Mouse (Mus musculus): ENCODE measurements around the gene Ssr4.
"Not testable (repeated sequence)": the region's sequence is repeated elsewhere in the genome, so short reads cannot be mapped to it uniquely, and the experiment has no call there.

The Ssr4 gene

DNA sequence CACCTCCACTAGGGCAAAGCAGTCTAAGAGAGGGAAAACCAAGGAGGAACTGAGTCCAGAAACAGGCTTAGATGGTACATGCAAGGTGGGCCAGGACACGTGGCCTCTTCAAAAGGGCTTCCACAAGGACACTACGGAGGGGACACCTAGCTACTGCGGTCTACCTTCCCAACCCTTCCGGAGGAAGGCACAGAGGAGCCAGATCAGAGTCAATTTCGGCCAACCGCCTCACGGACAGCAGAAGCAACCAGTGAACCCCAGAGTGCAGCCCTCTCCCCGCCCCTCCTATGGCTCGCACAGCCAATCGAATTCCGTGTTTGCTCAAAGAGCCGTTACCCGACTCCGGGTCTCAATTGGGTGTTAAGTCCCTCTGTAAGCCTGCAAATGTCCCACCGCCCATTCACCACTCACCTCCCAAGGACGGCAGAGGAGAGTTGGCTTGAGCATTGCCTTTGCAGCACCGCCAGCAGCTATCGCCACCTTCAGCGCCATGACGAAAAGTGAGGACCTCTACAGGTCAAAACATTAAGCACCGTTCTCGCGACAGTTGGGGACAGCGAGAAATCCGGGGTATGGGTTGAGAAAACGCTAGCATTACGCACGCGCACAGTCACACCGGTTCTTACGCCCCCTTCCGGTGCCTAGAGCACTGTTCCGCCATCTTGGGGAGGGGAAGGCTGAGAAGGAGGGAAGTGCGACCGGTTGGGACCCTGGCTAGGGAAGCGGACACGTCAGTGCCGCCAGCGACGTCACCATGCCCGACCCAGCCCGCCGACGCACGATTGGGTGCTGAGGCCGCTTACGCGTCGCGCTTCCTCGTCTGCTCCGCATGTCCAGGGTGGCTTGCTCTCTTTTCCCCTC, at the start of gene Ssr4, which contains the start of gene Idh3g:
TSS of gene Ssr4 (plus strand) at position 665 of the 861 bp plus-strand sequence.
TSS of gene Idh3g (minus strand) at position 534 of the 861 bp plus-strand sequence.
- DNase-seq (ENCODE audit: inconsistent ontology term) = peak; percentile 97

- DNase-seq (ENCODE audit: inconsistent ontology term) = no peak
These were observed 48.7 kb upstream of the Ssr4 start for GRCm38 (mm10) chrX:73738155-73738554.

GRCm38 (mm10) chrX:73739151-73739550, 47.7 kb upstream of the Ssr4 start:
- DNase-seq (ENCODE audit: inconsistent ontology term) = no peak

DNA sequence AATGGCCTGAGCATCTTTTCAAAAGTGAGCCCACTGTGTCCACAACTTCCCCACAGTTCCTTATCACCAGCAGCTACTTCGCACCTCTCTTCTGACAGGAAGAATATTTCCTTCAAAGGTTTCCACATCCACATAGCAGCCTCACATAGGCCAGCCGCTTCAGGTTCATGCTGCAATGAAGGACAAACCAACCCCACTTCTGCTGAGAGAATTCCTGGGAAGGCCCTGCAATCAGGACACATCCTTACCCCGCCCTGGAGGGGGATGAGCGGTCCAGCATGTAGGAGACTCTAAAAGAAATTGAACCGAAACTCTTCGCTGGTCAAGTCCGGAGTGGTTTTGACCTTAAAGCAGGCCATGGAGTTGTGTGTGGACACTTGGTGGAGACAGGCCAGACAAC, 47.0 kb upstream of the Ssr4 start:
- not testable (repeated sequence) for DNase-seq (ENCODE audit: inconsistent ontology term)

- no peak for DNase-seq (ENCODE audit: inconsistent ontology term)
These were observed 41.9 kb upstream of the Ssr4 start for GRCm38 (mm10) chrX:73744774-73745481.

GRCm38 (mm10) chrX:73748977-73749376, 37.9 kb upstream of the Ssr4 start:
- DNase-seq (ENCODE audit: inconsistent ontology term) = no peak

DNA sequence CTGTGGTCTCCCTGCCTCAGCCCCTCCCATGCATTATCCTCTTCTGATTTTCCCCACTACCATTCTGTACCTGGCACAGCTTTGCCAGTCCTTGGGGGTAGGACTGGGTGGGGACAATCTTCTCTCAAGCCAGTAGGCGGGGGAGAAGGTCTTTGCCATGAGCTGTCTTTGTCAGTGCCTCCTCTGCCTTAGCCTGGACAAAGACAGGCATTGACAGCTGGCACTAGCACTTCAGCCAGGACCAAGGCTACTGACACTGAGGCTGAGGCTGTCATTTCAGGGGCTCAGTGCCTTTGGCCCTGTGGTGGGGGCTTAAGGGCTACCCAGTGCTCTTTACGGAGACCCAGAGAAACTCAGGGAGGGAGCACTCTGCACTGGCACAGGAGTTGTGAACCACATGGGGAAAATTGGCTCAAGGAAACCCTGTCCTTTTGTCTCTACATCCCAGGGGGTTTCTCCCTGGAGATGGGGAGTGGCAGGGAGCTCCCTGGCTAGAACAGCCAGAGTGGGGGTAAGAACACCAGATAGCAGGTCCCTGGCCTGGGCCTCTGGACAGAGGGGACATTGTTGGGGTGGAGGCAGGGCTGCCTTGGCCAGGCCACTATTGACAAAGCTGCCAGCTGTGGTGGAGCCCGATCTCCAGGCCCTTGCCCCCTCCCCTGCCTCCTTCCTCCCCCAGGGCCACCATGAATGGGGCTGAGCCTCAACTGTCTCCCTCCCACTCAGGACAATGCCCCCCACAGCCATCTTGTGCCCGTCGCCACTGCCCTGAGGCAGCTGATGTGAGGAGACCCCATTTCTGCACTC, 30.3 kb upstream of the Ssr4 start, which contains the start of gene Plxnb3:
TSS of gene Plxnb3 (plus strand) at position 757 of the 807 bp plus-strand sequence.
- DNase-seq (ENCODE audit: inconsistent ontology term) = no peak

- DNase-seq (ENCODE audit: inconsistent ontology term) = peak; percentile 71
These were observed 28.1 kb upstream of the Ssr4 start for GRCm38 (mm10) chrX:73758611-73759290.

- no peak for DNase-seq (ENCODE audit: inconsistent ontology term)
These were observed 21.5 kb upstream of the Ssr4 start for GRCm38 (mm10) chrX:73765311-73765710.

DNA sequence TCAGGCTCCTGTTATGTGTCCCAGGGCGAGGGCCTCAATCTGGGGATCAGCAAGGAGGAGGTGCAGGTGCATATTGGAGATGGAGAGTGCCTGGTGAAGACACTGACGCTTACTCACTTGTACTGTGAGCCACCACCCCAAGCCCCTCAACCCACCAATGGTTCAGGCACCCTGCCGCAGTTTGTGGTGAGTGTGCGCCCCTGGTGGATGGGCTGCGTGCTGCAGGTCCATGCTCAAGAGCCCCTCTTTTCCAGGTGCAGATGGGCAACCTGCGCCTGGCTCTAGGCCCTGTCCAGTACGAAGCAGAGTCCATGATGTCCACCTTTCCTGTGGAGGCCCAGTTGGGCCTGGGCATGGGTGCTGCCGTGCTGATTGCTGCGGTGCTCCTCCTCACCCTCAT, 19.6 kb upstream of the Ssr4 start:
- no peak for DNase-seq (ENCODE audit: inconsistent ontology term)

GRCm38 (mm10) chrX:73774168-73774760, 12.6 kb upstream of the Ssr4 start, which contains the start of gene Srpk3:
Srpk3 (plus strand) TSS chrX:73774405.
- no peak for DNase-seq (ENCODE audit: inconsistent ontology term)

GRCm38 (mm10) chrX:73774802-73775483, 11.9 kb upstream of the Ssr4 start:
- no peak for DNase-seq (ENCODE audit: inconsistent ontology term)

DNA sequence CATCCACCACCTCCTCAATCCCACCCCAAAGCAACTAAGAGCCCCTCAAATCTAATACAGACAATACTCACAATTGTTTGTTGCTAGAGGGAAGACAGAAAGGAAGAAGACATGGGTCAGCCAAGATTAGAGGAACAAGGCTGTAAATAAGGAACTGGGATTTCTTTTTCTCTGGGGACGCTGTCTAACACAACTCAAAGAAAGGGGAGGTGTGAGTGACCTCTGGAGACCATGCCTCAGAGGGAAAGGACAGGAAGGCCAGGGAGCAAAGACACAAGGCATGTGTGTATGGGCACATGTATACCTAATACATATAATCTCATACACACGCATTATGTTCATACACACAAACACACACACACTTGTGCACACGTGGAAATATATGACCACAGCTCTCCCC, 4.6 kb upstream of the Ssr4 start:
- no peak for DNase-seq (ENCODE audit: inconsistent ontology term)

DNA sequence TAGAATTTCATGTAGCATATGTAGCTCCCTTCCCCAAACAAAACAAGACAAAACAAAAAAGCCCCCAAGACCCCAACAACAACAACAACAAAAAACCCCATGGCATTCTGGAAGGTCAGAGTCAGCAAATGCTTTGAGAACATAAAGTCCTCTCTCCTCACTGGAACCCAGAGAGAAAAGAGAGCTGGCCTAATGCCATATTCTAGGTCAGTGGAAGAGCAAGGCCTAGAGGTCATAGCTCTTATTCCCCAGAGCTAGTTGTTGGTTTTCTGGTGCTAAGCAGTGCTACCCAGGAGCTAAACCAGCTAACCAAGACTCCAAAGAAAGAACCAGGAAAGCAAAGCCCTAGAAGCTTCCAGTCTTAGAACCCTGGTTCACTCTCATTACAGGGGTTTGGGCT, 1.2 kb upstream of the Ssr4 start:
- DNase-seq (ENCODE audit: inconsistent ontology term) = no peak

- no peak for DNase-seq (ENCODE audit: inconsistent ontology term)
These were observed 364 bp downstream of the Ssr4 start for GRCm38 (mm10) chrX:73787225-73787558.

DNA sequence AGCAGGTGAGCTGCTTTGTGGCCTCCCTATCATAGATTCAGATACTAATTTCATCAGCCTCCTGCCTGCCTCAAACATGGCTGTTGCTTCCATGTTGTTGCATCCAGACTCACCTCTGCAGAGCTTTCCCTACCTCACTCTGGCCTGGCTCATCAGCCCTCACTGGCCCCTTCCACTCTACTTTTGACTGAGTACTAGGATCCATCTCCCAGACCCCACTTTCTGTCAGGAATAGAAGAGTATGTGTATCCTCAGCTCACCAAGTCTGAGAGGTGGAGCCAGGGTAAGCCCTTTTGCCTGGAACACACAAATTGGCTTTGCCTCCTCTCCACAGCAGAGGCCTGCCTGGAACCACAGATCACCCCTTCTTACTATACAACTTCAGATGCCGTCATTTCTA, 1.7 kb downstream of the Ssr4 start:
- DNase-seq (ENCODE audit: inconsistent ontology term) = no peak

DNA sequence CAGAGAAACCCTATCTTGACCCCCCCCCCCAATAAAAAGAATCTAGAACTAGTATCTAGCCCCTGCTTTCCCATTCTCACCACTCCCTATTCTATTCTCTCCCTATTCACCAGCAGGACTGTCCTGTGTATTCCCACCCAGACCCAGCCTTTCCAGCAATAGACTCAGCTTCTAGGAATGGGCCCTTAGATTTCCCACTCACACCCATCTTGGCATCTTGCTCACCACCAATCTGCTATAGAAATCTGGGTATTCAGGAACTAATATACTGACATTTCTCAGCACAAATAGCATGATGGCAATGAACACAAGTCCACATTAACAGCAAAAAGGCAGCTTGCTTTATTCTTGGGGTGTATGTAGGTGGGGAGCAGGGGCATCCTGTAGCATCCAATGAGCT, 6.2 kb downstream of the Ssr4 start:
- DNase-seq (ENCODE audit: inconsistent ontology term) = no peak

DNA sequence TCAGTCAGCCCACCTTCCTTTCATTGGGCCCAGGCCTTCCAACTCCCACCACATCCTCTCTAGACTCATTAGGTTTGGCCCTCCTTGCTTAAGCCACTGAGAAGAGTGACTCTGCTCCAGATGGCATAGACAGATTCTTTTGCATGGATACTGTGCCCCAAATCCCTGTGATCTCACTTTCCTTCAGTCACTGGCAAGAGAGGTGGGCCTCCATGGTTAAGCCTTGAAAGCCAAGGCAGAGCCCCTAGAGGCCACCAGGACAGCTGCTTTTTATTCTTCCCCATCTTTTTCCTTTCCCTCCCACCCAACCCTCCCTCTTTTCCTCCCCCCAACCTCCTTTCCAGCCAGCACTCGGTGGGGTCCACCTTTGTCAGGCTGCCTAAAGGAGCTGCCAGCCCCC, 6.7 kb downstream of the Ssr4 start:
- DNase-seq (ENCODE audit: inconsistent ontology term) = no peak

DNA sequence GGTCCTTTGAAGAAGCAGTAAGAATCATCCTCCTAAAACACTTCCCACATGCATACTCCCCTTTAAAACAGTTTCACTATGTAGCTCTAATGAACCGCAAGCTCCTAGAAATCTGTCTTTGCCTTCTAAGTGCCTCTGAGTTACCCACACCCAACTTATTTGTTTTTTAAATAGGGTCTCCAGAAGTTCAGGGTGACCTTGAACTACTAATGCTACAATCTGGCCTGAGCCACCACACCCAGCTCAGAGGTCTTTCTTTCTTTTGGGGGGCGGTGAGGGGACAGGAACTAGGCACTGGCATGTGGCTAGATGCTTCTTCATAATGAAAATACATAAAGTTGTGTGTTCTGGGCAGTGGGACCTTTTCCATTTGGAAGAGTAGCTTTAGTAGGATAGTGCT, 10.7 kb downstream of the Ssr4 start:
- no peak for DNase-seq (ENCODE audit: inconsistent ontology term)

DNA sequence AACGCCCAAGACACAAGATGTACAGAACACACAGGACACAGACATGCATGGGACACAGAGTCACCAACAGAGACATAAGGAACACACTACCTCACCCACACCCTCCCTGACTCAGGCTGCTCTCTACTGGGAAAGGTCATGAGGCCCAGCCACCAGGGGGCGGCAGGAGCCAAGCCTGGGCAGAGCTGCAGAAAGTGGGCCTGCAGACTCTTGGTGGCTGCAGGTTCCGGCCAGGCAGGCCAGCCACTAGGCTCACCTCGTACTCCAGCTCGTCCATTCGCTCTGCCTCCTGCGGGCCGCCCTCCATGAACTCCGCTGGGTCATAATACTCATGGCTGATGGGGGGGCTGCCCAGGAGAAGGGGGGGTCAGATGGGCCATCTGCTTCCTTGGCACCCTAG, 11.7 kb downstream of the Ssr4 start:
- DNase-seq (ENCODE audit: inconsistent ontology term) = peak; percentile 75

DNA sequence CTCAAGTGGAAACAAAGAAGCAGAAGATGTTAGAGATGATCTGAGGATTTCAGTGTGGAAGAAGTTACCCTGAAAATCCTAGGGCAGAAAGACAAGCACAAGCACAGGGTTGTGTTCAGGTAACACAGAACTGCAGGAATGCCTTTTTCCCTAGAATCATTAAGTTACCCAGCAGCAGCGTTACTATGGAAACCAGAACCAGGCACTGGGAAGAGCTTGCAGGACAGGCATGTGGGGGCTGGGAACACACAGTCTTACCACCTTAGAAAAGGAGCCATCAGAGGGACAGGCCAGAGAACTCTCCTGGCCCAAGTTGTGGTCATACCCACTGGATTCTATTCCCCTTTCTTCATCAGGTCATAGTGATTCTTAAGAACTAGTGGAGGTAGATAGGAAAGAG, 19.0 kb downstream of the Ssr4 start:
- DNase-seq (ENCODE audit: inconsistent ontology term) = no peak
